Mouse (Mus musculus): ENCODE data around the gene Gm11116. TPM values are rescaled to one million over a fixed set of nuclear protein-coding genes. Genes with fewer than 3 reads are reported as not detected.
"Not testable (repeated sequence)": the region's sequence is repeated elsewhere in the genome, so short reads cannot be mapped to it uniquely, and the experiment has no call there.

Gm11116 gene
- polyA plus RNA-seq (2012; ENCODE audit: insufficient read depth, low replicate concordance) = not detected in 2 replicates

- H3K4me3 ChIP-seq (replicated peaks) = no peak within 1 kb of the TSS
- peaks cover 10% of the 10 kb centered on the region; the same call in 1 of the 2 replicates for H3K9me3 ChIP-seq
- no peaks in the 10 kb centered on the region for H3K36me3 ChIP-seq (replicated peaks; ENCODE audit: low read length)
- no peaks in the 10 kb centered on the region for H3K27me3 ChIP-seq (replicated peaks)
- no peaks in the 10 kb centered on the region for H3K4me1 ChIP-seq
- TF ChIP-seq FLI1 (IDR thresholded peaks at IDR 0.05; ENCODE audit: low read length) (no peak), GATA1 (IDR thresholded peaks at IDR 0.05; ENCODE audit: borderline replicate concordance, low read length) (no peak)
Observed at GRCm38 (mm10) chr5:88111430-88111829, at the start of gene Gm11116. Gene Gm11116, minus strand, starts transcription at chr5:88111530.

DNA sequence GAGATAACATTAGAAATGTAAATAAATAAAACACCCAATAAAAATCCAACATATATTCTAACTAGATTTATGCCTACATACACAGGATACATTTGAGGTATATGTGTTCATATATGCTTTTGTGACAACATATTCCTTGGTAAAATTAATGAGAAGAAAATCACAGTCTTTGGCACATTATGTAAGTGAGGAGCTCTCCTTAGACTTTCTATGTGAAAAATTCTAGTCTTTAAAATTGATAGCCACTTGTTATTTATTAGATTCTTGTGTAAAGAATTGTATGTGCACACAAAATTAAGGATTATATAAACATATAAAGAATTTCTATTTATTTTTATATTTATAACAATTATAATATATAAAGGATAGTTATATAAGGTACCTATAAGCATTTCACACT is 42.7 kb upstream of the Gm11116 start, which contains the start of gene Gm11115:
Gene Gm11115 (minus strand): TSS at position 101 of the 400 bp plus-strand sequence.
- TF ChIP-seq GATA1 (IDR thresholded peaks at IDR 0.05; ENCODE audit: borderline replicate concordance, low read length) = no peak
- TF ChIP-seq FLI1 (IDR thresholded peaks at IDR 0.05; ENCODE audit: low read length) = no peak
- 0 out of 2 replicates have a peak, but pooled peaks cover 3% of the 10 kb centered on the region for H3K9me3 ChIP-seq
- no peak within 1 kb of the TSS for H3K4me3 ChIP-seq (replicated peaks)
- H3K27me3 ChIP-seq (replicated peaks) = no peaks in the 10 kb centered on the region
- no peaks in the 10 kb centered on the region for H3K4me1 ChIP-seq
- no peaks in the 10 kb centered on the region for H3K36me3 ChIP-seq (replicated peaks; ENCODE audit: low read length)

DNA sequence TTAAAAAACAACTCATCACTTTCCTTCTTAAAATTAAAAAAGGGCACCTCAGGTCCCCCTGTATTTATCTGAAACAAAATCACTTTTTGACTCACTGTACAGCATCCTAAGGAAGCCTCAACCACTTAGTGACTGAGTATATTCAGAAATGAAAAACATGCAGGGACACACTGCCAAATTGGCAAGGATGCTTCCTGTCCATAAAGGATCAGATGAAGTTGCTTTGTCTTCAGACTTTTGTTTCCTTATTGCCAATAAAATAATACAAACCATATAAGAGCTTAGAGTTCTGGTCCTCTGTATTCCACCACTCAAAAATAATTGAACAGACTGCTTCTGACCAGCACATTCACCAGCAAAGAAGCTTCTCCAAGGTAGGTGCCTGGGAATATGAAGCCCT is 25.1 kb downstream of the Gm11116 start, which contains the start of gene Smr2:
Gene Smr2 (plus strand): TSS at position 301 of the 400 bp plus-strand sequence.
- not testable (repeated sequence) for H3K9me3 ChIP-seq; H3K36me3 ChIP-seq (replicated peaks; ENCODE audit: low read length); H3K4me1 ChIP-seq; H3K27me3 ChIP-seq (replicated peaks); H3K4me3 ChIP-seq (replicated peaks)

Other genes starting within 250 kb of the Gm11116 start
- not detected in 2 replicates for gene Odam, start 226.5 kb downstream of the Gm11116 start, polyA plus RNA-seq (2012; ENCODE audit: insufficient read depth, low replicate concordance)
- gene Csn3, start 186.0 kb downstream of the Gm11116 start, polyA plus RNA-seq (2012; ENCODE audit: insufficient read depth, low replicate concordance) = not detected in 2 replicates
- gene 2310003L06Rik, start 142.1 kb downstream of the Gm11116 start, polyA plus RNA-seq (2012; ENCODE audit: insufficient read depth, low replicate concordance) = not detected in 2 replicates
- gene Gm28434, start 142.0 kb downstream of the Gm11116 start, polyA plus RNA-seq (2012; ENCODE audit: insufficient read depth, low replicate concordance) = not detected in 2 replicates
- not detected in 2 replicates for gene Cabs1, start 132.1 kb downstream of the Gm11116 start, polyA plus RNA-seq (2012; ENCODE audit: insufficient read depth, low replicate concordance)
- not detected in 2 replicates for gene Smr3a, start 109.0 kb downstream of the Gm11116 start, polyA plus RNA-seq (2012; ENCODE audit: insufficient read depth, low replicate concordance)
- gene Smr2, start 25.0 kb downstream of the Gm11116 start, polyA plus RNA-seq (2012; ENCODE audit: insufficient read depth, low replicate concordance) = not detected in 2 replicates
- gene Gm11115, start 42.6 kb upstream of the Gm11116 start, polyA plus RNA-seq (2012; ENCODE audit: insufficient read depth, low replicate concordance) = not detected in 2 replicates
- not detected in 2 replicates for gene Gm7714, start 157.4 kb upstream of the Gm11116 start, polyA plus RNA-seq (2012; ENCODE audit: insufficient read depth, low replicate concordance)
- gene Prol1, start 205.8 kb upstream of the Gm11116 start, polyA plus RNA-seq (2012; ENCODE audit: insufficient read depth, low replicate concordance) = not detected in 2 replicates